Mouse (Mus musculus) layer of hippocampus, postnatal 10 days (tissue): ENCODE data around the gene Ces1d. TPM values are rescaled to one million over a fixed set of nuclear protein-coding genes. Genes with fewer than 3 reads are reported as not detected.

Source experiments
- DNase-seq, 2 experiments: peaks; one replicate each; pipeline ENCODE4 v3.0.0; 2021; ENCODE audit warnings: low spot score in 2 of 2
- total RNA-seq, 2 experiments: library from RNA; stranded (reverse); gene quantifications; 2 replicates each; pipeline ENCODE4 v1.2.3; 2021

Gene Ces1d
- total RNA-seq, 2 experiments from 2014 or later = not detected

DNA sequence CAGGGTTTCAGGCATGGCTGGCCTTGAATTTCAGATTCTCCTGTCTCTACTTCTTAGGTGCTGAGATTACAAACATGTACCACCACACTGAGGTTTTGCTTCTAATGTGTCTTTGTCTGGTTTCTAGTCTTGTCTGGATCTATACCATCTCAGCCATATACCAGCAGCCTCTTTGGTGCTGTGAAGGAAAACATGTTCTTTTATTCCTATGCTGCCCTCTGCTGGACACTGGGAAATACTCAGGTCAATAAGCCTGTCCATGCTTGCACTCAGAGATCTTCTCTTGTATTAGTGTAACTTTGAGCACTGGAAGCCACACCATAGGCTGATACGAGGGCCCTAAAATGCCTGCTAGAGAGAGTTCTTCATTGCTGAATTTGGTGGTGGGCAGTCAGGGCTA is 56.9 kb downstream of the Ces1d start:
- DNase-seq = peak; percentile 27 to 44

DNA sequence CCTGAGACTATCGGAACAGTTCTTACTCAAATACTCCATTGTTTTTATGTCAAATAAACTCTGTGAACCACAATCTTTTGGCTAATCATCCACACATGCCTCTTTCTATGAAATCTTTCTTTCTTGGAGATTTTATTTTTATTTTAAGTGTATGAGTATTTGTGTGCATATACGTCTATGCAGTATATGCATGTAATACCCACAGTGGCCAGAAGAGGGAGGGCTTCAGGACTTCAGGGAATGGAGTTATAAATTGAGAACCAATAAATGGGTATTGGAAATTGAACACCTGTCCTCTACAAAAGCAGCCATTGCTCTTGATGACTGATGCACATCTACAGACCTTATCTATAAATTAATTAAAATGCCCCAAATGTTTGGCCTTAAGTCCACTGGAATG is 65.4 kb downstream of the Ces1d start:
- DNase-seq = no peak

DNA sequence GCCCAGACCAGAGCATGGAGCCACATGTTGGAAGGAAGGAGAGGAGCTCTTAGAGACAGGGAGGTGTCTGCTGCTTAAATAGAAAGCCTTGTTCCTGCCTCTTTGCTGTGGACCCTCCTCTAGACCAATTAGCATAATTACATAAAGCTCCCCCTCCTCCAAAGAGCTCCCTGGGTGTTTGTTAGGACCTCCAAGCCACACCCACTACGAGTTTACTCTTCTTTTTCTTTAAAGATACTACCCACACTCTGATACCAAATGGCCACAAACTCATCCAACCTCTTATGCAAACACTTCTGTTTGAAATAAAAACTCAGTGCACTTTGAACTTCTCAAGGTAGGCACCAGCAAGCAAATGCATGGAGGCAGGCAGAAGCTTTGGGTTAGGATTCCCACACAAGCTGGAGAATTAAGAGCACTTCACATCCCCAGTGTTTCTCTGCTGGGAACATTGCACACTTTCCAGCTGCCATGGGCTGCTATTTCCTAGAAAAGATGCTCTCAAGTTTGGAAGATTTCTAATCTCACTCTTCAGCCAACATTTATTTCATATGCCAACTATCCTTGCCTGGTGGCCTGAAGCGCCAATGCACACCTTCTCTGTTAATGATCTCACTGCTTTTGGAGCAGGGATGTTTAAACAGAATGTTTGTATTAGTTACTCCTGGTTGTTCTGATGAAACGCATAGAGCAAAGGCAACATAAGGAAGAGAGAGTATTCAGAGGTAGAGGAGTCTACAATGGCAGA is 66.2 kb downstream of the Ces1d start, which contains the start of gene Ces1c:
Gene Ces1c, minus strand, starts transcription at position 51 of the 748 bp plus-strand sequence.
- no peak for DNase-seq

DNA sequence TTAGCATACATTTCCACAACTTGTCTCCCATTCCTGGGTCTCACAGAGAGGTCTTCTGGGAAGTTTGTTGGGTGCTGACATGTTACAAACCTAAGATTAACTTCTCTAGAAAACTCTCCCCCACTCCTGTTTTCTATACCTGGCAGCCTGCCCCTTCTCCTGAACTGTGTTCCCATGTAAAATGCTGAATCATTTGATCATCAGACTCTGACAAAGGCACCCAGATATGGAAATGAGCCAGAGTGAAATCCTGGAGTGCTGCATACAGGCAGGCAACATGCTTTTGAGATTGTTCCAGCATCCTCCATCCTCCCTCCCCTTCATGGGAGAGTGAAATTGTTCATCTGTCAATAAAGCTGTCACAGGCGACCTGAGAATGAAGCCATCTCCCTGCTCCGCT is 71.2 kb downstream of the Ces1d start:
- peak; percentile 12 to 25 for DNase-seq

DNA sequence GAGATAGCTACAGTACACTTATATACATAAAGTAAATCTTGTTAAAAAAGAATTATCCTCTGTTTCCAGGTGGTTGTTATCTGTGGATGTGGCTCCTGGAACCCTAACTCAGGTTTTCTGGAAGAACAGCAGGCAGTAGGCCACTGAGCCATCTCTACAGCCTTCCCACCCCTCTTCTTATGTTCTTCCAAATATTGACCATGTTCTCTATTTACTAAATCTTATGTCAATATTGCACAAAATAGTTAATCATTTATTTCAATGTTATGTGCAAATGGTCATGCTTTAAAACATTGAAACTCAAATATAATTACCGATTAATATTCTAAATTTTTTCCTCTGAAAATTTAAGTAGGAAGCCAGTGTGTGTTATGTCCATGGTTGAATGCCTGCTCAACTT is 75.6 kb downstream of the Ces1d start:
- DNase-seq = no peak

Other genes with a start within 250 kb of the Ces1d start
- under 1 TPM; 0.22 to 0.34 TPM for gene Slc6a2, start 237.8 kb downstream of the Ces1d start, total RNA-seq
- gene Ces1a, start 149.6 kb downstream of the Ces1d start, total RNA-seq = not detected
- not detected for gene Ces1b, start 117.8 kb downstream of the Ces1d start, total RNA-seq
- gene Ces1c, start 66.6 kb downstream of the Ces1d start, total RNA-seq = not detected
- not detected for gene Ces1e, start 31.8 kb upstream of the Ces1d start, total RNA-seq
- not detected for gene Ces1f, start 81.9 kb upstream of the Ces1d start, total RNA-seq
- not detected for gene Ces1g, start 139.5 kb upstream of the Ces1d start, total RNA-seq
- gene Ces1h, start 181.9 kb upstream of the Ces1d start, total RNA-seq = not detected